Mouse (Mus musculus) gastrocnemius, postnatal 10 days (tissue): Measurements from ENCODE around the gene Ythdc1. TPM values are rescaled to one million over a fixed set of nuclear protein-coding genes. Genes with fewer than 3 reads are reported as not detected.
"Not testable (repeated sequence)": the region's sequence is repeated elsewhere in the genome, so short reads cannot be mapped to it uniquely, and the experiment has no call there.

Experiments used
- DNase-seq: peaks from one replicate; pipeline ENCODE4 v3.0.0; 2021; ENCODE audit warnings: mixed read lengths
- long read RNA-seq, 2 experiments: library from polyadenylated mRNA; stranded (forward); transcript quantifications; one replicate each; pipeline ENCODE4 v2.0.0; 2021
- total RNA-seq, 2 experiments: library from RNA; stranded (reverse); gene quantifications; 2 replicates each; pipeline ENCODE4 v1.2.3; 2021

The Ythdc1 gene
- total RNA-seq: 10 to 100 TPM; 31.1 to 36.2 TPM
- long read RNA-seq, experiment 1, partial matches to known transcripts: 2 of 19 reads
- long read RNA-seq, experiment 1, other reads (novel, unspliced or antisense): 9 of 19 reads
- long read RNA-seq, experiment 2, transcript Ythdc1-203 (17 exons, 3,269 nt): major isoform, 10 of 20 reads
- long read RNA-seq, experiment 2, partial matches to known transcripts: 2 of 20 reads
- long read RNA-seq, experiment 2, other reads (novel, unspliced or antisense): 6 of 20 reads

- DNase-seq: peak; percentile 92
Measured at GRCm38 (mm10) chr5:86803962-86804940, at the start of gene Ythdc1. Ythdc1 (plus strand) TSS chr5:86804221.

GRCm38 (mm10) chr5:86769015-86769658, 34.9 kb upstream of the Ythdc1 start:
- no peak for DNase-seq

GRCm38 (mm10) chr5:86771010-86771409, 33.0 kb upstream of the Ythdc1 start:
- no peak for DNase-seq

- no peak for DNase-seq
Measured at GRCm38 (mm10) chr5:86776941-86777340, 27.1 kb upstream of the Ythdc1 start.

- DNase-seq: no peak
Measured at GRCm38 (mm10) chr5:86778471-86778870, 25.6 kb upstream of the Ythdc1 start.

- DNase-seq: no peak
Measured at GRCm38 (mm10) chr5:86783059-86783458, 21.0 kb upstream of the Ythdc1 start.

GRCm38 (mm10) chr5:86784205-86784604, 19.8 kb upstream of the Ythdc1 start:
- DNase-seq: no peak

GRCm38 (mm10) chr5:86786798-86787197, 17.2 kb upstream of the Ythdc1 start:
- no peak for DNase-seq

GRCm38 (mm10) chr5:86789954-86790353, 14.1 kb upstream of the Ythdc1 start:
- DNase-seq: no peak

- no peak for DNase-seq
Measured at GRCm38 (mm10) chr5:86792249-86792648, 11.8 kb upstream of the Ythdc1 start.

- DNase-seq: no peak
Measured at GRCm38 (mm10) chr5:86792807-86793206, 11.2 kb upstream of the Ythdc1 start.

- no peak for DNase-seq
Measured at GRCm38 (mm10) chr5:86816795-86817194, 12.8 kb downstream of the Ythdc1 start.

GRCm38 (mm10) chr5:86836378-86836777, 32.4 kb downstream of the Ythdc1 start:
- not testable (repeated sequence) for DNase-seq

GRCm38 (mm10) chr5:86838110-86838509, 34.1 kb downstream of the Ythdc1 start:
- DNase-seq: no peak

- no peak for DNase-seq
Measured at GRCm38 (mm10) chr5:86839472-86839871, 35.5 kb downstream of the Ythdc1 start.

GRCm38 (mm10) chr5:86840207-86840606, 36.2 kb downstream of the Ythdc1 start:
- no peak for DNase-seq

GRCm38 (mm10) chr5:86841261-86841660, 37.2 kb downstream of the Ythdc1 start:
- not testable (repeated sequence) for DNase-seq

GRCm38 (mm10) chr5:86850104-86850503, 46.1 kb downstream of the Ythdc1 start:
- no peak for DNase-seq

GRCm38 (mm10) chr5:86851658-86852057, 47.6 kb downstream of the Ythdc1 start:
- no peak for DNase-seq

GRCm38 (mm10) chr5:86856505-86856904, 52.5 kb downstream of the Ythdc1 start:
- DNase-seq: not testable (repeated sequence)

GRCm38 (mm10) chr5:86857682-86858081, 53.7 kb downstream of the Ythdc1 start:
- no peak for DNase-seq

GRCm38 (mm10) chr5:86858336-86858735, 54.3 kb downstream of the Ythdc1 start:
- DNase-seq: no peak

GRCm38 (mm10) chr5:86871877-86872276, 67.9 kb downstream of the Ythdc1 start:
- peak; percentile 7 for DNase-seq
